Mouse (Mus musculus): ENCODE measurements around the gene Cops7b.

The Cops7b gene

DNA sequence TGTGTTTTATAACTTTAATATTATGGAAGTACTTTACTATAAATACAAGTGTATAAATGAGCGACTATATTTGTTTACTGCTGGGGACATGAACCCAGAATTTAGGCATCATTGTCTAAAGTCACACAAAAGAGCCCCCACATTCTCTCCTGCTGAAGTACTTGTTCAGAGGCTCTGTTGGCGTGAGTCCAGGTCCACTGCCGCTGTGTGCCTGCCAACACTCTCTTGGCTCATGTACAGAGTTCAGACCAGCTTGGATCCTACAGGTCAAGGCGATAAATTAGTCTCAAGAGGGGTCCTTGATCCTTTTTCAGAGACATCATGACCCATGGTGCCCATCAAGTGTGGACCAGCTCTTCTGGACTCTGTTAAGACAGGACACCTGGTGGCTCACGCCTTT lies 74.4 kb downstream of the Cops7b start:
- DNase-seq (ENCODE audit: low read depth, low spot score), result no peak
